Comparison of ENCODE assay signal across 9 mouse cellular contexts in genomic region chrX:107577501-107577900, GRCm38 (mm10).
DNase-seq lines count a peak whose midpoint lies in the region; ATAC-seq and TF ChIP-seq lines count a peak whose summit lies in the region.
"Had no signal": no experiment of that assay in that cellular context is flagged by ENCODE, and none has a peak within 500 bp of the region (broad histone marks: within the 10 kb centered on the region; RNA-seq: fewer than 3 reads in every experiment).

No protein-coding gene starts in this region.

- no peaks in the 10 kb centered on the region for H3K36me3 ChIP-seq in forebrain, embryonic 14.5 days (ENCODE audit: control insufficient read depth, insufficient read depth, low read length)
- no peaks in the 10 kb centered on the region for H3K36me3 ChIP-seq in forebrain, embryonic 13.5 days (ENCODE audit: poor library complexity, severe bottlenecking)
- no peaks in the 10 kb centered on the region for H3K36me3 ChIP-seq in embryonic facial prominence, embryonic 11.5 days (replicated peaks; ENCODE audit: control insufficient read depth, insufficient read depth, low read depth, low read length)
- H3K36me3 ChIP-seq: limb, embryonic 12.5 days had no signal

- no peak overlapping the region for H3K27ac ChIP-seq in forebrain, embryonic 14.5 days (ENCODE audit: low read depth, low read length)
- no peak overlapping the region for H3K27ac ChIP-seq in forebrain, embryonic 13.5 days
- H3K27ac ChIP-seq in left cerebral cortex, adult 2 months: no peak overlapping the region
- no peak overlapping the region for H3K27ac ChIP-seq in embryonic facial prominence, embryonic 11.5 days (replicated peaks; ENCODE audit: low read depth, low read length)
- H3K27ac ChIP-seq: limb, embryonic 12.5 days had no signal

- no peak for ATAC-seq in forebrain, embryonic 14.5 days
- ATAC-seq in forebrain, embryonic 13.5 days: no peak
- no peak for ATAC-seq in embryonic facial prominence, embryonic 11.5 days (replicated peaks; ENCODE audit: insufficient number of reproducible peaks, low FRiP score, low TSS enrichment, low read depth)

- H3K27me3 ChIP-seq in forebrain, embryonic 14.5 days (replicated peaks; ENCODE audit: control insufficient read depth, insufficient read depth, low read length): no peaks in the 10 kb centered on the region
- no peaks in the 10 kb centered on the region for H3K27me3 ChIP-seq in forebrain, embryonic 13.5 days
- H3K27me3 ChIP-seq in embryonic facial prominence, embryonic 11.5 days (ENCODE audit: control insufficient read depth, insufficient read depth, low read length): no peaks in the 10 kb centered on the region
- H3K27me3 ChIP-seq: limb, embryonic 12.5 days had no signal

- intact Hi-C loops in left cerebral cortex, adult 2 months (cut with DNase I): no loop called here
- intact Hi-C loops in left cerebral cortex, postnatal 36 days (cut with DNase I): no loop called here

- no peaks in the 10 kb centered on the region for H3K9me3 ChIP-seq in forebrain, embryonic 14.5 days (replicated peaks; ENCODE audit: control insufficient read depth, low read length)
- no peaks in the 10 kb centered on the region for H3K9me3 ChIP-seq in forebrain, embryonic 13.5 days (replicated peaks)
- no peaks in the 10 kb centered on the region for H3K9me3 ChIP-seq in embryonic facial prominence, embryonic 11.5 days (replicated peaks; ENCODE audit: control insufficient read depth, low read length)
- H3K9me3 ChIP-seq: limb, embryonic 12.5 days had no signal

- no peaks in the 10 kb centered on the region for H3K4me1 ChIP-seq in forebrain, embryonic 14.5 days (ENCODE audit: control insufficient read depth, insufficient read depth, low read length)
- no peaks in the 10 kb centered on the region for H3K4me1 ChIP-seq in forebrain, embryonic 13.5 days
- H3K4me1 ChIP-seq in embryonic facial prominence, embryonic 11.5 days (ENCODE audit: control insufficient read depth, insufficient read depth, low read length): no peaks in the 10 kb centered on the region
- H3K4me1 ChIP-seq: limb, embryonic 12.5 days had no signal

- H3K4me2 ChIP-seq in forebrain, embryonic 14.5 days (ENCODE audit: low read length): no peak overlapping the region
- H3K4me2 ChIP-seq in forebrain, embryonic 13.5 days: no peak overlapping the region
- no peak overlapping the region for H3K4me2 ChIP-seq in embryonic facial prominence, embryonic 11.5 days (ENCODE audit: low read depth, low read length)
- H3K4me2 ChIP-seq: limb, embryonic 12.5 days had no signal

- H3K9ac ChIP-seq in forebrain, embryonic 14.5 days (ENCODE audit: low read length): no peak overlapping the region
- no peak overlapping the region for H3K9ac ChIP-seq in forebrain, embryonic 13.5 days
- no peak overlapping the region for H3K9ac ChIP-seq in embryonic facial prominence, embryonic 11.5 days (replicated peaks; ENCODE audit: low read length)
- H3K9ac ChIP-seq: limb, embryonic 12.5 days had no signal

- TF ChIP-seq CTCF in left cerebral cortex, adult 2 months (IDR thresholded peaks at IDR 0.05): peak; percentile 59

- WGBS in forebrain, embryonic 14.5 days: 17% methylated on average over 5 of the region's 5 CpGs
- 23% methylated on average over 5 of the region's 5 CpGs for WGBS in forebrain, embryonic 13.5 days
- WGBS in embryonic facial prominence, embryonic 11.5 days: 18% methylated on average over 5 of the region's 5 CpGs

- no peak overlapping the region for H3K4me3 ChIP-seq in forebrain, embryonic 14.5 days (ENCODE audit: low read depth, low read length)
- no peak overlapping the region for H3K4me3 ChIP-seq in forebrain, embryonic 13.5 days
- no peak overlapping the region for H3K4me3 ChIP-seq in left cerebral cortex, adult 2 months
- H3K4me3 ChIP-seq in embryonic facial prominence, embryonic 11.5 days (ENCODE audit: low read depth, low read length): no peak overlapping the region
- H3K4me3 ChIP-seq: limb, embryonic 12.5 days had no signal

- DNase-seq in forebrain, embryonic 14.5 days (ENCODE audit: low spot score): peak; percentile 37
- DNase-seq in left cerebral cortex, adult 2 months (ENCODE audit: extremely low spot score in 1 of 2, low spot score in 2 of 2): peak in 1 of 2 experiments; percentile 21
- no peak for DNase-seq in left cerebral cortex, postnatal 36 days (ENCODE audit: low spot score in 2 of 2)
- DNase-seq in ES-CJ7 (ENCODE audit: low read depth, low spot score): peak; percentile 18
- DNase-seq in embryonic facial prominence, embryonic 11.5 days (ENCODE audit: low spot score): peak; percentile 49
- DNase-seq in right cerebral cortex, postnatal 4 days: peak; percentile 9
- no peak for DNase-seq in spleen, postnatal 36 days (ENCODE audit: low spot score in 2 of 2)

Comparison
In these comparisons a context has a peak if more than half of its experiments do, and no peak if none do; other contexts are left out.
1. DNase-seq: peak in forebrain, embryonic 14.5 days (single experiment), ES-CJ7 (single experiment), embryonic facial prominence, embryonic 11.5 days (single experiment) and right cerebral cortex, postnatal 4 days (single experiment); none in left cerebral cortex, postnatal 36 days (0 of 2) and spleen, postnatal 36 days (0 of 2).